Mouse (Mus musculus): ENCODE results near the gene Flrt1. TPM values are rescaled to one million over a fixed set of nuclear protein-coding genes. Genes with fewer than 3 reads are reported as not detected.
A peak's percentile ranks its signal among the peaks of the same experiment; 100 is the strongest.

Gene Flrt1
- polyA plus RNA-seq, 1 experiment, result 0.59 TPM

GRCm38 (mm10) chr19:7126209-7126608, 20.7 kb upstream of the Flrt1 start:
- Histone ChIP-seq H3K27ac (ENCODE audit: control insufficient read depth, insufficient read depth, low read length) (no peak overlapping the region), H3K36me3 (ENCODE audit: control insufficient read depth, insufficient read depth, low read length) (no peaks in the 10 kb centered on the region), H3K4me3 (ENCODE audit: control insufficient read depth, insufficient read depth, low read length) (no peak overlapping the region), H3K27me3 (ENCODE audit: control insufficient read depth, insufficient read depth, low read length) (no peaks in the 10 kb centered on the region), H3K4me1 (replicated peaks; ENCODE audit: control insufficient read depth, insufficient read depth, low read length) (peaks cover 2% of the 10 kb centered on the region; the same call in 1 of the 2 replicates)
- no peak for DNase-seq
- TF ChIP-seq CTCF (IDR thresholded peaks at IDR 0.05; ENCODE audit: borderline replicate concordance, control insufficient read depth, extremely low read depth, insufficient read depth, low read length, poor library complexity), result no peak
- TF ChIP-seq POLR2A (IDR thresholded peaks at IDR 0.05; ENCODE audit: control insufficient read depth, extremely low read depth, insufficient read depth, low read length, poor library complexity), result no peak
- WGBS, result 61% methylated on average over 1 of the region's 1 CpGs

- Histone ChIP-seq H3K4me1 (replicated peaks; ENCODE audit: control insufficient read depth, insufficient read depth, low read length) (peaks cover 2% of the 10 kb centered on the region; the same call in 1 of the 2 replicates), H3K4me3 (ENCODE audit: control insufficient read depth, insufficient read depth, low read length) (no peak overlapping the region), H3K27ac (ENCODE audit: control insufficient read depth, insufficient read depth, low read length) (no peak overlapping the region), H3K27me3 (ENCODE audit: control insufficient read depth, insufficient read depth, low read length) (no peaks in the 10 kb centered on the region), H3K36me3 (ENCODE audit: control insufficient read depth, insufficient read depth, low read length) (no peaks in the 10 kb centered on the region)
- no peak for TF ChIP-seq CTCF (IDR thresholded peaks at IDR 0.05; ENCODE audit: borderline replicate concordance, control insufficient read depth, extremely low read depth, insufficient read depth, low read length, poor library complexity)
- no peak for TF ChIP-seq POLR2A (IDR thresholded peaks at IDR 0.05; ENCODE audit: control insufficient read depth, extremely low read depth, insufficient read depth, low read length, poor library complexity)
- 70% methylated on average over 4 of the region's 4 CpGs for WGBS
- no peak for DNase-seq
Observed at GRCm38 (mm10) chr19:7125526-7126156, 20.1 kb upstream of the Flrt1 start.

GRCm38 (mm10) chr19:7122698-7123306, 17.3 kb upstream of the Flrt1 start:
- H3K4me3 ChIP-seq (ENCODE audit: control insufficient read depth, insufficient read depth, low read length), result no peak overlapping the region
- no peak overlapping the region for H3K27ac ChIP-seq (ENCODE audit: control insufficient read depth, insufficient read depth, low read length)
- H3K36me3 ChIP-seq (ENCODE audit: control insufficient read depth, insufficient read depth, low read length), result no peaks in the 10 kb centered on the region
- no peak for DNase-seq
- TF ChIP-seq CTCF (IDR thresholded peaks at IDR 0.05; ENCODE audit: borderline replicate concordance, control insufficient read depth, extremely low read depth, insufficient read depth, low read length, poor library complexity), result no peak
- no peak for TF ChIP-seq POLR2A (IDR thresholded peaks at IDR 0.05; ENCODE audit: control insufficient read depth, extremely low read depth, insufficient read depth, low read length, poor library complexity)
- 77% methylated on average over 10 of the region's 10 CpGs for WGBS
- H3K4me1 ChIP-seq (replicated peaks; ENCODE audit: control insufficient read depth, insufficient read depth, low read length), result peaks cover 7% of the 10 kb centered on the region
- H3K27me3 ChIP-seq (ENCODE audit: control insufficient read depth, insufficient read depth, low read length), result no peaks in the 10 kb centered on the region

- no peak overlapping the region for H3K4me3 ChIP-seq (ENCODE audit: control insufficient read depth, insufficient read depth, low read length)
- no peak overlapping the region for H3K27ac ChIP-seq (ENCODE audit: control insufficient read depth, insufficient read depth, low read length)
- 33% methylated on average over 4 of the region's 4 CpGs for WGBS
- no peak for DNase-seq
- no peaks in the 10 kb centered on the region for H3K36me3 ChIP-seq (ENCODE audit: control insufficient read depth, insufficient read depth, low read length)
- no peak for TF ChIP-seq POLR2A (IDR thresholded peaks at IDR 0.05; ENCODE audit: control insufficient read depth, extremely low read depth, insufficient read depth, low read length, poor library complexity)
- TF ChIP-seq CTCF (IDR thresholded peaks at IDR 0.05; ENCODE audit: borderline replicate concordance, control insufficient read depth, extremely low read depth, insufficient read depth, low read length, poor library complexity), result no peak
- H3K4me1 ChIP-seq (replicated peaks; ENCODE audit: control insufficient read depth, insufficient read depth, low read length), result peaks cover 12% of the 10 kb centered on the region
- H3K27me3 ChIP-seq (ENCODE audit: control insufficient read depth, insufficient read depth, low read length), result no peaks in the 10 kb centered on the region
Observed at GRCm38 (mm10) chr19:7122277-7122676, 16.7 kb upstream of the Flrt1 start.

- WGBS, result 94% methylated on average over 11 of the region's 11 CpGs
- DNase-seq, result no peak
- H3K27me3 ChIP-seq (ENCODE audit: control insufficient read depth, insufficient read depth, low read length), result no peaks in the 10 kb centered on the region
- no peaks in the 10 kb centered on the region for H3K36me3 ChIP-seq (ENCODE audit: control insufficient read depth, insufficient read depth, low read length)
- TF ChIP-seq POLR2A (IDR thresholded peaks at IDR 0.05; ENCODE audit: control insufficient read depth, extremely low read depth, insufficient read depth, low read length, poor library complexity), result no peak
- no peak for TF ChIP-seq CTCF (IDR thresholded peaks at IDR 0.05; ENCODE audit: borderline replicate concordance, control insufficient read depth, extremely low read depth, insufficient read depth, low read length, poor library complexity)
- H3K27ac ChIP-seq (ENCODE audit: control insufficient read depth, insufficient read depth, low read length), result no peak overlapping the region
- H3K4me1 ChIP-seq (replicated peaks; ENCODE audit: control insufficient read depth, insufficient read depth, low read length), result peaks cover 23% of the 10 kb centered on the region
- H3K4me3 ChIP-seq (ENCODE audit: control insufficient read depth, insufficient read depth, low read length), result no peak overlapping the region
Observed at GRCm38 (mm10) chr19:7121252-7121651, 15.7 kb upstream of the Flrt1 start.

- Histone ChIP-seq H3K36me3 (ENCODE audit: control insufficient read depth, insufficient read depth, low read length) (no peaks in the 10 kb centered on the region), H3K4me1 (replicated peaks; ENCODE audit: control insufficient read depth, insufficient read depth, low read length) (peaks cover 29% of the 10 kb centered on the region), H3K27me3 (ENCODE audit: control insufficient read depth, insufficient read depth, low read length) (no peaks in the 10 kb centered on the region), H3K27ac (ENCODE audit: control insufficient read depth, insufficient read depth, low read length) (no peak overlapping the region), H3K4me3 (ENCODE audit: control insufficient read depth, insufficient read depth, low read length) (no peak overlapping the region)
- peak; percentile 16 for DNase-seq
- WGBS, result 26% methylated on average over 8 of the region's 8 CpGs
- TF ChIP-seq POLR2A (IDR thresholded peaks at IDR 0.05; ENCODE audit: control insufficient read depth, extremely low read depth, insufficient read depth, low read length, poor library complexity), result no peak
- no peak for TF ChIP-seq CTCF (IDR thresholded peaks at IDR 0.05; ENCODE audit: borderline replicate concordance, control insufficient read depth, extremely low read depth, insufficient read depth, low read length, poor library complexity)
Observed at GRCm38 (mm10) chr19:7117653-7118307, 12.3 kb upstream of the Flrt1 start.
